Mouse (Mus musculus) C2C12 (cell line): ENCODE measurements around the gene Zfp712.

Experiments
- CEBPB ChIP-seq: IDR thresholded peaks from one replicate; pipeline ENCODE4 v1.6.1; 2011; ENCODE audit warnings: low read depth, mild to moderate bottlenecking, control low read depth, moderate library complexity
- CTCF ChIP-seq: IDR thresholded peaks from one replicate; pipeline ENCODE4 v1.5.1; 2011; ENCODE audit not compliant: control insufficient read depth, insufficient read depth, insufficient read length
- MYOD1 ChIP-seq: IDR thresholded peaks from one replicate; pipeline ENCODE4 v1.6.1; 2011; ENCODE audit warnings: low read depth; ENCODE audit not compliant: control insufficient read depth, insufficient read length
- MYOG ChIP-seq: IDR thresholded peaks from one replicate; pipeline ENCODE4 v1.6.1; 2011; ENCODE audit not compliant: control insufficient read depth, insufficient read length; ENCODE audit errors: extremely low read depth
- USF1 ChIP-seq: IDR thresholded peaks from one replicate; pipeline ENCODE4 v1.6.1; 2011; ENCODE audit warnings: low read depth, mild to moderate bottlenecking, control low read depth, moderate library complexity

DNA sequence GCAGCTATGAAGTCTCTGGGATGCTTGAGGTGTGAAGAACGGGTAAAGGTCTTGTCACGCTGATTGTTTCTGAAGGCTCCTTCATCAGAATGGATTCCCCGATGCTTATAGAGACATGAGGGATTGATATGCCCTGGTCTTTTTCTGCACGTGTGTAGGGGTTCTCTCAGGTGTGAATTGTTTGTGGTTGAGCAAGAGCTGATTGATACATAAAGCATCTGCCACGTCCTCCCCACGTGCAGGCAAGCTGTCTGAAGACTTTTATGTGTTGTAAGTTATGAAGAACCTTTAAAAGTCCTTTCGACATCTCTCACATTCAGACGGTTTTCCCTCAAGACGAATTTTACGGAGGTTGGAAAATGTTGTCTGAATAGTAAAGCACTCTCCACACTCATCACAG is 36.9 kb upstream of the Zfp712 start, which contains the start of gene Zfp708:
- TF ChIP-seq CTCF (no peak), MYOD1 (no peak), MYOG (no peak), CEBPB (no peak), USF1 (no peak)
